ENCODE assay signal across 16 mouse cellular contexts in the genomic region with DNA sequence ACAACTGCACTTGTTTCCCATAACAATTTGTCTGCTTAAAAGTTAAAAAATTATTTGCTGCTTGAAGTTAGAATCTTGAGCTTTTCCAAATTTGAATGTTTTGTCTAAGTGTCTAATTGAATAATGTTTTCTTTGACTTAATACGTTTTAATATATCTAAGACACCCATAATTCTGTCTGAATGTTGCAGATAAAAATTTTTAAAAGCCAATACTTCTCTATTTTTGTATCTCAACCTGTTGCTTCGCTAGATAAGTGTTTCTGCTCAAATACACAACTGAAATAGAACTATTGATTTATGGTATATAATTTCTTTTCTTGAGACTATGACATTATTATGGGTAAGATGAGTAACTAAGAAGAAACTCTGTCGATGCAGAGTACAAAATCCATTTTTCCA.
"Had no signal": no experiment of that assay in that cellular context is flagged by ENCODE, and none has a peak within 500 bp of the region (broad histone marks: within the 10 kb centered on the region; RNA-seq: fewer than 3 reads in every experiment).

No protein-coding gene starts in this region.

- H3K36me3 ChIP-seq: neural tube, embryonic 13.5 days; neural tube, embryonic 15.5 days; stomach, embryonic 15.5 days had no signal

- DNase-seq: retina, postnatal 1 day; right cerebral cortex, adult 18-20 months; right cerebral cortex, postnatal 14 days; right cerebral cortex, postnatal 25 days; right cerebral cortex, postnatal 4 days; spleen, adult 18-20 months; thymus, adult 18-20 months; thymus, adult 2 months; thymus, postnatal 14 days; thymus, postnatal 25 days; thymus, postnatal 36 days; thymus, postnatal 4 days had no signal

- H3K9me3 ChIP-seq: neural tube, embryonic 13.5 days; neural tube, embryonic 15.5 days; stomach, embryonic 15.5 days had no signal

- H3K4me2 ChIP-seq: neural tube, embryonic 13.5 days; neural tube, embryonic 15.5 days; stomach, embryonic 15.5 days had no signal

- H3K27ac ChIP-seq: neural tube, embryonic 13.5 days; neural tube, embryonic 15.5 days; stomach, embryonic 15.5 days; stomach, postnatal 0 days had no signal

- H3K9ac ChIP-seq: neural tube, embryonic 13.5 days; neural tube, embryonic 15.5 days; stomach, embryonic 15.5 days had no signal

- H3K4me1 ChIP-seq: neural tube, embryonic 13.5 days; neural tube, embryonic 15.5 days; stomach, embryonic 15.5 days had no signal

- H3K4me3 ChIP-seq: neural tube, embryonic 13.5 days; neural tube, embryonic 15.5 days; stomach, embryonic 15.5 days had no signal

- H3K27me3 ChIP-seq: neural tube, embryonic 13.5 days; neural tube, embryonic 15.5 days; stomach, embryonic 15.5 days had no signal
